Mouse (Mus musculus) stomach, postnatal 0 days (tissue): ENCODE measurements around the gene 0610030E20Rik.

Experiments used
- CTCF ChIP-seq: IDR thresholded peaks from 2 replicates; pipeline ENCODE4 v1.5.1; 2016; ENCODE audit warnings: antibody characterized with exemption, low read depth, mild to moderate bottlenecking, moderate library complexity
- EP300 ChIP-seq: optimal IDR thresholded peaks from 2 replicates; pipeline ENCODE3; 2016; ENCODE audit warnings: antibody characterized with exemption

DNA sequence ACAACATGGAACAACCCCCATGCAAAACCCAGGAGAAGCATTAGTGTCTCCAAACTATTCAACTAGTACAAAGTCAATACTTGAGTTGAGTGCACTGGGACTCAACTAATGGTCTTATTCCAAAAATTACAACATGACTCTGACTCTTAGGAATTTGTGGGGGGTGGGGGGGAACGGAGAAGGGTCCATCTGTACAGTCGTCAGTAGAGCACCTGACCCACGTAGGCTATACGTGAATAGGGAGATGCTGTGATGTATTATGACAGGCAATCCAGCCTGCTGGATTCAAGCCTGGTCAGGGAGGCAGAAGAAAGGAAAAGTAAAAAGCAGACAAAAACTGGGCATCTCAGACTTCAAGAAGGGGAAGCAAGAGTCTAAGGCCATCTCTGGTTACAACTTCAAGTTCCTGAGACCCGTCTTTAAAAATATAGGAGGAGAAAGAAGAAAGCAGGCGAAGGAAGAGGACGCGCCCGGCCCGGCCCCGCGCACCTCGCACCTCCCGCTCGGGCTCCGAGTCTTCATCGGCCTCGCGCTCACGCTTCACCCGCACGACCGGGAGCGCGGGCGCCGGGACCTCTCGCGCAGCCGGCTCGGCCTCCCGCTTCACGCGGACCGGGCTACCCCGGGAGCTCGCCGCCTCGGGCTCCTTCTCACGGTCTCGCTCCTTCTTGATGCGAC, 2.6 kb upstream of the 0610030E20Rik start:
- no peak for TF ChIP-seq CTCF
- no peak for TF ChIP-seq EP300
